28 mouse cellular contexts compared by ENCODE assay signal in genomic region chr5:110624319-110624718, GRCm38 (mm10). TPM values are rescaled to one million over a fixed set of nuclear protein-coding genes. Genes with fewer than 3 reads are reported as not detected.
DNase-seq lines count a peak whose midpoint lies in the region; ATAC-seq and TF ChIP-seq lines count a peak whose summit lies in the region.
"Had no signal": no experiment of that assay in that cellular context is flagged by ENCODE, and none has a peak within 500 bp of the region (broad histone marks: within the 10 kb centered on the region; RNA-seq: fewer than 3 reads in every experiment).

No protein-coding gene starts in this region.

- H3K27ac ChIP-seq in forebrain, postnatal 0 days (ENCODE audit: low read depth, low read length) = no peak overlapping the region
- H3K27ac ChIP-seq in forebrain, embryonic 15.5 days (replicated peaks) = no peak overlapping the region
- H3K27ac ChIP-seq in left cerebral cortex, adult 2 months = no peak overlapping the region
- H3K27ac ChIP-seq in midbrain, postnatal 0 days (ENCODE audit: low read depth, low read length) = no peak overlapping the region
- no peak overlapping the region for H3K27ac ChIP-seq in midbrain, embryonic 14.5 days (replicated peaks; ENCODE audit: low read depth, low read length)
- H3K27ac ChIP-seq in cortical plate, adult 2 months (ENCODE audit: insufficient read depth, low read length) = no peak overlapping the region
- H3K27ac ChIP-seq: embryonic facial prominence, embryonic 13.5 days; embryonic facial prominence, embryonic 15.5 days; forebrain, embryonic 10.5 days; forebrain, embryonic 12.5 days had no signal

- no peak overlapping the region for H3K4me3 ChIP-seq in forebrain, postnatal 0 days (ENCODE audit: low read depth, low read length)
- no peak overlapping the region for H3K4me3 ChIP-seq in forebrain, embryonic 15.5 days
- H3K4me3 ChIP-seq in left cerebral cortex, adult 2 months = no peak overlapping the region
- H3K4me3 ChIP-seq in midbrain, postnatal 0 days (ENCODE audit: low read depth, low read length) = no peak overlapping the region
- H3K4me3 ChIP-seq in midbrain, embryonic 14.5 days (replicated peaks; ENCODE audit: low read depth, low read length) = no peak overlapping the region
- H3K4me3 ChIP-seq in cortical plate, adult 2 months (ENCODE audit: insufficient read depth, low read length) = no peak overlapping the region
- H3K4me3 ChIP-seq: embryonic facial prominence, embryonic 13.5 days; embryonic facial prominence, embryonic 15.5 days; erythroblast, embryonic 14.5 days; forebrain, embryonic 10.5 days; forebrain, embryonic 12.5 days had no signal

- H3K4me1 ChIP-seq in forebrain, postnatal 0 days (ENCODE audit: insufficient read depth) = no peaks in the 10 kb centered on the region
- no peaks in the 10 kb centered on the region for H3K4me1 ChIP-seq in forebrain, embryonic 15.5 days
- no peaks in the 10 kb centered on the region for H3K4me1 ChIP-seq in midbrain, postnatal 0 days (ENCODE audit: insufficient read depth, low read length)
- no peaks in the 10 kb centered on the region for H3K4me1 ChIP-seq in midbrain, embryonic 14.5 days (ENCODE audit: control insufficient read depth, insufficient read depth, low read length)
- no peaks in the 10 kb centered on the region for H3K4me1 ChIP-seq in cortical plate, adult 2 months (ENCODE audit: control insufficient read depth, insufficient read depth, low read length)

- TF ChIP-seq CTCF in forebrain, postnatal 0 days (IDR thresholded peaks at IDR 0.05; ENCODE audit: low read depth) = 0 out of 2 replicates have a peak, but pooled peaks have one; percentile 10
- peak; percentile 20 for TF ChIP-seq CTCF in left cerebral cortex, adult 2 months (IDR thresholded peaks at IDR 0.05)
- TF ChIP-seq CTCF in midbrain, postnatal 0 days (IDR thresholded peaks at IDR 0.05) = peak; percentile 23; the same call in 1 of the 2 replicates
- 0 out of 2 replicates have a peak, but pooled peaks have one; percentile 1 for TF ChIP-seq CTCF in cortical plate, adult 2 months (IDR thresholded peaks at IDR 0.05; ENCODE audit: extremely low read depth, insufficient read depth, low read length)

- H3K27me3 ChIP-seq in forebrain, postnatal 0 days (ENCODE audit: insufficient read depth, low read length) = no peaks in the 10 kb centered on the region
- 0 out of 2 replicates have a peak, but pooled peaks cover 3% of the 10 kb centered on the region for H3K27me3 ChIP-seq in forebrain, embryonic 15.5 days
- H3K27me3 ChIP-seq in midbrain, postnatal 0 days (ENCODE audit: insufficient read depth, low read length) = no peaks in the 10 kb centered on the region
- no peaks in the 10 kb centered on the region for H3K27me3 ChIP-seq in midbrain, embryonic 14.5 days (ENCODE audit: control insufficient read depth, insufficient read depth, low read length)

- 0 out of 2 replicates have a peak, but pooled peaks cover 6% of the 10 kb centered on the region for H3K36me3 ChIP-seq in forebrain, postnatal 0 days (ENCODE audit: insufficient read depth)
- H3K36me3 ChIP-seq in forebrain, embryonic 15.5 days = no peaks in the 10 kb centered on the region
- peaks cover 11% of the 10 kb centered on the region; the same call in 1 of the 2 replicates for H3K36me3 ChIP-seq in midbrain, postnatal 0 days (ENCODE audit: insufficient read depth, low read length)
- no peaks in the 10 kb centered on the region for H3K36me3 ChIP-seq in midbrain, embryonic 14.5 days (ENCODE audit: control insufficient read depth, insufficient read depth, low read length)
- H3K36me3 ChIP-seq: embryonic facial prominence, embryonic 13.5 days; embryonic facial prominence, embryonic 15.5 days; forebrain, embryonic 10.5 days; forebrain, embryonic 12.5 days; G1E had no signal

- TF ChIP-seq POLR2A in cortical plate, adult 2 months (IDR thresholded peaks at IDR 0.05; ENCODE audit: extremely low read depth, insufficient read depth, low read length) = no peak

- no peak for DNase-seq in forebrain, postnatal 0 days
- no peak for DNase-seq in left cerebral cortex, adult 2 months (ENCODE audit: extremely low spot score in 1 of 2, low spot score in 2 of 2)
- DNase-seq in left cerebral cortex, postnatal 36 days (ENCODE audit: low spot score in 2 of 2) = no peak
- no peak for DNase-seq in midbrain, postnatal 0 days (ENCODE audit: low spot score)
- DNase-seq in midbrain, embryonic 14.5 days = no peak
- DNase-seq: adrenal gland, adult 8-10 months; adrenal gland, postnatal 14 days; adrenal gland, postnatal 36 days; B cell, adult 2 months; cerebellum, adult 11-12 months; cerebellum, adult 2 months; cerebellum, adult 9-10 months; cerebellum, postnatal 10 days; cerebellum, postnatal 25 days; embryo, embryonic 11 days had no signal

- no peaks in the 10 kb centered on the region for H3K9me3 ChIP-seq in forebrain, postnatal 0 days (ENCODE audit: low read length)
- H3K9me3 ChIP-seq in forebrain, embryonic 15.5 days = no peaks in the 10 kb centered on the region
- H3K9me3 ChIP-seq in midbrain, postnatal 0 days (ENCODE audit: low read length) = no peaks in the 10 kb centered on the region
- H3K9me3 ChIP-seq in midbrain, embryonic 14.5 days (ENCODE audit: control insufficient read depth, low read length) = no peaks in the 10 kb centered on the region
- H3K9me3 ChIP-seq: embryonic facial prominence, embryonic 13.5 days; embryonic facial prominence, embryonic 15.5 days; forebrain, embryonic 10.5 days; forebrain, embryonic 12.5 days; G1E had no signal

- ATAC-seq in forebrain, postnatal 0 days = no peak
- no peak for ATAC-seq in forebrain, embryonic 15.5 days (replicated peaks)
- ATAC-seq in midbrain, postnatal 0 days (ENCODE audit: low FRiP score) = no peak
- ATAC-seq in midbrain, embryonic 14.5 days (ENCODE audit: low FRiP score, low TSS enrichment) = no peak
- ATAC-seq in granulocyte monocyte progenitor cell, adult 5-6 weeks (replicated peaks; ENCODE audit: poor library complexity, severe bottlenecking) = no peak
- ATAC-seq: activated CD4-positive, CD25-positive, alpha-beta regulatory T cell, adult 4 months; CD4-positive, CD25-positive, alpha-beta regulatory T cell, adult 4 months; forebrain, embryonic 14.5 days; Patski had no signal

- H3K9ac ChIP-seq in forebrain, postnatal 0 days = no peak overlapping the region
- no peak overlapping the region for H3K9ac ChIP-seq in forebrain, embryonic 15.5 days (replicated peaks)
- H3K9ac ChIP-seq in midbrain, postnatal 0 days (replicated peaks; ENCODE audit: low read length, poor library complexity, severe bottlenecking) = no peak overlapping the region
- no peak overlapping the region for H3K9ac ChIP-seq in midbrain, embryonic 14.5 days (replicated peaks; ENCODE audit: low read length)
- H3K9ac ChIP-seq: embryonic facial prominence, embryonic 13.5 days; embryonic facial prominence, embryonic 15.5 days; forebrain, embryonic 12.5 days had no signal

- WGBS in forebrain, postnatal 0 days = 78% methylated on average over 2 of the region's 2 CpGs
- 76% methylated on average over 2 of the region's 2 CpGs for WGBS in forebrain, embryonic 15.5 days
- 75% methylated on average over 2 of the region's 2 CpGs for WGBS in midbrain, postnatal 0 days
- 82% methylated on average over 2 of the region's 2 CpGs for WGBS in midbrain, embryonic 14.5 days

- intact Hi-C loops in left cerebral cortex, adult 2 months (cut with DNase I) = no loop called here
- intact Hi-C loops in left cerebral cortex, postnatal 36 days (cut with DNase I) = no loop called here

- no peak overlapping the region for H3K4me2 ChIP-seq in forebrain, postnatal 0 days (ENCODE audit: low read depth)
- no peak overlapping the region for H3K4me2 ChIP-seq in forebrain, embryonic 15.5 days (replicated peaks)
- H3K4me2 ChIP-seq in midbrain, postnatal 0 days (ENCODE audit: low read depth, low read length, poor library complexity, severe bottlenecking) = no peak overlapping the region
- no peak overlapping the region for H3K4me2 ChIP-seq in midbrain, embryonic 14.5 days (ENCODE audit: low read length)
- H3K4me2 ChIP-seq: embryonic facial prominence, embryonic 13.5 days; embryonic facial prominence, embryonic 15.5 days; forebrain, embryonic 12.5 days had no signal

RNA-seq across cellular contexts. Expression of gene Noc4l, which starts 28.9 kb away (rescaled TPM):
- 27.0 and 36.9 TPM in 2 replicates for total RNA-seq in forebrain, postnatal 0 days (2014; rRNA removed)
- 40.4 and 47.2 TPM in 2 replicates for polyA plus RNA-seq in forebrain, postnatal 0 days (2015; fragmentation: Nextera tagmentation; extraction: Ambion mirVana)
- 44.4 and 50.5 TPM in 2 replicates for polyA plus RNA-seq in forebrain, embryonic 15.5 days (2015; fragmentation: Nextera tagmentation; extraction: Ambion mirVana)
- 10 to 100 TPM; 25.6 to 27.2 TPM for total RNA-seq in left cerebral cortex, adult 2 months (2021)
- total RNA-seq in left cerebral cortex, postnatal 36 days (2021) = 10 to 100 TPM; 20.3 to 25.1 TPM
- total RNA-seq in midbrain, postnatal 0 days (2014; rRNA removed) = 42.9 and 48.7 TPM in 2 replicates
- 41.8 and 43.9 TPM in 2 replicates for polyA plus RNA-seq in midbrain, postnatal 0 days (2015; fragmentation: Nextera tagmentation; extraction: Ambion mirVana)
- polyA plus RNA-seq in midbrain, embryonic 14.5 days (2014; fragmentation: Nextera tagmentation; extraction: Ambion mirVana) = 38.1 and 41.3 TPM in 2 replicates
- 39.3 and 40.4 TPM in 2 replicates for polyA plus RNA-seq in cortical plate, adult 2 months (2012; rRNA removed)
- 43.4 and 59.0 TPM in 2 replicates for total RNA-seq in granulocyte monocyte progenitor cell, adult 5-6 weeks (2014; fragmentation: Nextera tagmentation)
- 32.9 and 78.6 TPM in 2 replicates for total RNA-seq in granulocyte monocyte progenitor cell, adult 5-6 weeks (2017)

RNA-seq across cellular contexts. Expression of gene Ddx51, which starts 28.9 kb away (rescaled TPM):
- 9.8 and 13.5 TPM in 2 replicates for total RNA-seq in forebrain, postnatal 0 days (2014; rRNA removed)
- 9.3 and 12.8 TPM in 2 replicates for polyA plus RNA-seq in forebrain, postnatal 0 days (2015; fragmentation: Nextera tagmentation; extraction: Ambion mirVana)
- polyA plus RNA-seq in forebrain, embryonic 15.5 days (2015; fragmentation: Nextera tagmentation; extraction: Ambion mirVana) = 22.6 and 24.3 TPM in 2 replicates
- total RNA-seq in left cerebral cortex, adult 2 months (2021) = 10 to 100 TPM; 30.4 to 31.6 TPM
- 10 to 100 TPM; 28.7 to 31.7 TPM for total RNA-seq in left cerebral cortex, postnatal 36 days (2021)
- total RNA-seq in midbrain, postnatal 0 days (2014; rRNA removed) = 5.8 and 7.7 TPM in 2 replicates
- polyA plus RNA-seq in midbrain, postnatal 0 days (2015; fragmentation: Nextera tagmentation; extraction: Ambion mirVana) = 10.5 and 11.0 TPM in 2 replicates
- 16.2 and 21.7 TPM in 2 replicates for polyA plus RNA-seq in midbrain, embryonic 14.5 days (2014; fragmentation: Nextera tagmentation; extraction: Ambion mirVana)
- 24.6 and 29.9 TPM in 2 replicates for polyA plus RNA-seq in cortical plate, adult 2 months (2012; rRNA removed)
- total RNA-seq in granulocyte monocyte progenitor cell, adult 5-6 weeks (2014; fragmentation: Nextera tagmentation) = 12.0 and 68.1 TPM in 2 replicates
- total RNA-seq in granulocyte monocyte progenitor cell, adult 5-6 weeks (2017) = 9.7 and 9.9 TPM in 2 replicates
